In genomic region chr12:47128596-47128995, GRCm38 (mm10) we compare ENCODE assay signal across 23 mouse cellular contexts.
DNase-seq lines count a peak whose midpoint lies in the region; ATAC-seq and TF ChIP-seq lines count a peak whose summit lies in the region.
"Had no signal": no experiment of that assay in that cellular context is flagged by ENCODE, and none has a peak within 500 bp of the region (broad histone marks: within the 10 kb centered on the region; RNA-seq: fewer than 3 reads in every experiment).

No protein-coding gene starts in this region.

- no peak overlapping the region for H3K9ac ChIP-seq in hindbrain, postnatal 0 days (replicated peaks; ENCODE audit: low read length)
- H3K9ac ChIP-seq in hindbrain, embryonic 13.5 days, result no peak overlapping the region
- H3K9ac ChIP-seq in midbrain, postnatal 0 days (replicated peaks; ENCODE audit: low read length, poor library complexity, severe bottlenecking), result no peak overlapping the region
- no peak overlapping the region for H3K9ac ChIP-seq in midbrain, embryonic 16.5 days (ENCODE audit: low read depth, low read length)
- H3K9ac ChIP-seq: embryonic facial prominence, embryonic 12.5 days; forebrain, embryonic 13.5 days; forebrain, embryonic 15.5 days; forebrain, postnatal 0 days had no signal

- TF ChIP-seq POLR2A in cerebellum, adult 2 months (IDR thresholded peaks at IDR 0.05; ENCODE audit: borderline replicate concordance, insufficient read depth, low read length), result no peak

- H3K27ac ChIP-seq in cerebellum, adult 2 months (ENCODE audit: insufficient read depth, low read length), result no peak overlapping the region
- no peak overlapping the region for H3K27ac ChIP-seq in hindbrain, postnatal 0 days
- H3K27ac ChIP-seq in hindbrain, embryonic 13.5 days, result no peak overlapping the region
- no peak overlapping the region for H3K27ac ChIP-seq in midbrain, postnatal 0 days (ENCODE audit: low read depth, low read length)
- no peak overlapping the region for H3K27ac ChIP-seq in midbrain, embryonic 16.5 days (ENCODE audit: low read length)
- H3K27ac ChIP-seq: embryonic facial prominence, embryonic 10.5 days; embryonic facial prominence, embryonic 12.5 days; forebrain, embryonic 13.5 days; forebrain, embryonic 15.5 days had no signal

- no peaks in the 10 kb centered on the region for H3K4me1 ChIP-seq in cerebellum, adult 2 months (ENCODE audit: control insufficient read depth, insufficient read depth, low read length)
- no peaks in the 10 kb centered on the region for H3K4me1 ChIP-seq in hindbrain, postnatal 0 days (ENCODE audit: insufficient read depth, low read length)
- no peaks in the 10 kb centered on the region for H3K4me1 ChIP-seq in hindbrain, embryonic 13.5 days (replicated peaks)
- no peaks in the 10 kb centered on the region for H3K4me1 ChIP-seq in midbrain, postnatal 0 days (ENCODE audit: insufficient read depth, low read length)
- H3K4me1 ChIP-seq in midbrain, embryonic 16.5 days (ENCODE audit: control insufficient read depth, insufficient read depth, low read length), result no peaks in the 10 kb centered on the region
- H3K4me1 ChIP-seq: embryonic facial prominence, embryonic 10.5 days; embryonic facial prominence, embryonic 12.5 days; forebrain, embryonic 13.5 days; forebrain, embryonic 15.5 days had no signal

- WGBS in cerebellum, adult 2 months, result 42% methylated on average over 3 of the region's 3 CpGs
- WGBS in hindbrain, postnatal 0 days, result 75% methylated on average over 3 of the region's 3 CpGs
- WGBS in hindbrain, embryonic 13.5 days, result 89% methylated on average over 3 of the region's 3 CpGs
- 88% methylated on average over 3 of the region's 3 CpGs for WGBS in midbrain, postnatal 0 days
- WGBS in midbrain, embryonic 16.5 days, result 81% methylated on average over 3 of the region's 3 CpGs

- no peak for ATAC-seq in hindbrain, postnatal 0 days
- ATAC-seq in hindbrain, embryonic 13.5 days (ENCODE audit: low FRiP score), result no peak
- no peak for ATAC-seq in midbrain, postnatal 0 days (ENCODE audit: low FRiP score)
- ATAC-seq in midbrain, embryonic 16.5 days, result no peak
- ATAC-seq: activated CD4-positive, CD25-positive, alpha-beta regulatory T cell, adult 4 months; CD4-positive, CD25-positive, alpha-beta regulatory T cell, adult 4 months; forebrain, embryonic 13.5 days; forebrain, embryonic 15.5 days; forebrain, postnatal 0 days; Patski had no signal

- no peak overlapping the region for H3K4me3 ChIP-seq in cerebellum, adult 2 months (replicated peaks; ENCODE audit: insufficient read depth, low read depth, low read length)
- H3K4me3 ChIP-seq in hindbrain, postnatal 0 days (ENCODE audit: low read length), result no peak overlapping the region
- H3K4me3 ChIP-seq in hindbrain, embryonic 13.5 days, result no peak overlapping the region
- no peak overlapping the region for H3K4me3 ChIP-seq in midbrain, postnatal 0 days (ENCODE audit: low read depth, low read length)
- no peak overlapping the region for H3K4me3 ChIP-seq in midbrain, embryonic 16.5 days (ENCODE audit: low read depth, low read length)
- H3K4me3 ChIP-seq: embryonic facial prominence, embryonic 10.5 days; embryonic facial prominence, embryonic 12.5 days; forebrain, embryonic 13.5 days; forebrain, embryonic 15.5 days had no signal

- H3K4me2 ChIP-seq in hindbrain, postnatal 0 days (ENCODE audit: low read depth, low read length), result no peak overlapping the region
- no peak overlapping the region for H3K4me2 ChIP-seq in hindbrain, embryonic 13.5 days
- H3K4me2 ChIP-seq in midbrain, postnatal 0 days (ENCODE audit: low read depth, low read length, poor library complexity, severe bottlenecking), result no peak overlapping the region
- no peak overlapping the region for H3K4me2 ChIP-seq in midbrain, embryonic 16.5 days (ENCODE audit: low read length)
- H3K4me2 ChIP-seq: embryonic facial prominence, embryonic 12.5 days; forebrain, embryonic 13.5 days; forebrain, embryonic 15.5 days had no signal

- H3K36me3 ChIP-seq in hindbrain, postnatal 0 days (ENCODE audit: insufficient read depth, low read length), result no peaks in the 10 kb centered on the region
- no peaks in the 10 kb centered on the region for H3K36me3 ChIP-seq in hindbrain, embryonic 13.5 days
- H3K36me3 ChIP-seq in midbrain, postnatal 0 days (ENCODE audit: insufficient read depth, low read length), result no peaks in the 10 kb centered on the region
- H3K36me3 ChIP-seq in midbrain, embryonic 16.5 days (ENCODE audit: control insufficient read depth, insufficient read depth, low read length), result no peaks in the 10 kb centered on the region
- H3K36me3 ChIP-seq: embryonic facial prominence, embryonic 10.5 days; embryonic facial prominence, embryonic 12.5 days; forebrain, embryonic 15.5 days; G1E had no signal

- no peaks in the 10 kb centered on the region for H3K27me3 ChIP-seq in cerebellum, adult 2 months (ENCODE audit: control insufficient read depth, insufficient read depth, low read length)
- no peaks in the 10 kb centered on the region for H3K27me3 ChIP-seq in hindbrain, postnatal 0 days (ENCODE audit: insufficient read depth, low read length)
- no peaks in the 10 kb centered on the region for H3K27me3 ChIP-seq in hindbrain, embryonic 13.5 days
- H3K27me3 ChIP-seq in midbrain, postnatal 0 days (ENCODE audit: insufficient read depth, low read length), result no peaks in the 10 kb centered on the region
- H3K27me3 ChIP-seq in midbrain, embryonic 16.5 days (ENCODE audit: control insufficient read depth, insufficient read depth, low read depth, low read length), result no peaks in the 10 kb centered on the region
- H3K27me3 ChIP-seq: CH12.LX; embryonic facial prominence, embryonic 12.5 days; forebrain, embryonic 13.5 days; forebrain, embryonic 15.5 days; Patski had no signal

- no peak for TF ChIP-seq CTCF in cerebellum, adult 2 months (IDR thresholded peaks at IDR 0.05; ENCODE audit: borderline replicate concordance, insufficient read depth, low read depth, low read length)
- no peak for TF ChIP-seq CTCF in hindbrain, postnatal 0 days (IDR thresholded peaks at IDR 0.05; ENCODE audit: low read depth)
- TF ChIP-seq CTCF in midbrain, postnatal 0 days (IDR thresholded peaks at IDR 0.05), result no peak

- H3K9me3 ChIP-seq in hindbrain, postnatal 0 days (ENCODE audit: low read length), result no peaks in the 10 kb centered on the region
- no peaks in the 10 kb centered on the region for H3K9me3 ChIP-seq in hindbrain, embryonic 13.5 days
- no peaks in the 10 kb centered on the region for H3K9me3 ChIP-seq in midbrain, postnatal 0 days (ENCODE audit: low read length)
- no peaks in the 10 kb centered on the region for H3K9me3 ChIP-seq in midbrain, embryonic 16.5 days (replicated peaks; ENCODE audit: control insufficient read depth, low read length, poor library complexity, severe bottlenecking)
- H3K9me3 ChIP-seq: embryonic facial prominence, embryonic 10.5 days; embryonic facial prominence, embryonic 12.5 days; forebrain, embryonic 13.5 days; forebrain, embryonic 15.5 days; G1E had no signal

- DNase-seq in cerebellum, postnatal 10 days, result peak; percentile 65 to 77
- no peak for DNase-seq in cerebellum, adult 2 months
- peak; percentile 3 for DNase-seq in hindbrain, postnatal 0 days (ENCODE audit: low spot score)
- peak; percentile 12 for DNase-seq in midbrain, postnatal 0 days (ENCODE audit: low spot score)
- DNase-seq: adrenal gland, adult 8-10 months; adrenal gland, postnatal 14 days; adrenal gland, postnatal 36 days; B cell, adult 2 months; cerebellum, adult 11-12 months; cerebellum, adult 8-10 months; cerebellum, adult 9-11 months; forebrain, postnatal 0 days had no signal

Comparison
In these comparisons a context has a peak if more than half of its experiments do, and no peak if none do; other contexts are left out.
1. DNase-seq: peak in cerebellum, postnatal 10 days (2 of 2), hindbrain, postnatal 0 days (single experiment) and midbrain, postnatal 0 days (single experiment); none in cerebellum, adult 2 months (0 of 2).